Mouse (Mus musculus) natural killer cell, adult 2 months (primary cell): ENCODE measurements around the gene Gm21637.
"Not testable (repeated sequence)": the region's sequence is repeated elsewhere in the genome, so short reads cannot be mapped to it uniquely, and the experiment has no call there.

Source experiments
- DNase-seq, 2 experiments: peaks; one replicate each; pipeline ENCODE4 v3.0.0; 2022; ENCODE audit warnings: low spot score in 2 of 2

Gm21637 gene

GRCm38 (mm10) chrX:31961744-31962143, at the start of gene Gm21637:
Gm21637 (plus strand) TSS chrX:31962044.
- not testable (repeated sequence) for DNase-seq
